Mouse (Mus musculus): ENCODE measurements at regions not wholly inside any gene's neighbourhood (a gene's known extent, or its start where the extent isn't known, plus 50 kb on each side); places are given as distances from the start of the nearest gene placed in this dataset.

GRCm38 (mm10) chr2:74076774-74077173 lies 165.6 kb upstream of the Atp5g3 start:
- H3K27ac ChIP-seq (ENCODE audit: insufficient read depth, low read depth, low read length) = no peak overlapping the region
- 75% methylated on average over 4 of the region's 4 CpGs for WGBS
- no peaks in the 10 kb centered on the region for H3K4me1 ChIP-seq (ENCODE audit: control insufficient read depth, insufficient read depth, low read length)
- no peaks in the 10 kb centered on the region for H3K36me3 ChIP-seq (ENCODE audit: control insufficient read depth, insufficient read depth, low read length)
- no peak for TF ChIP-seq CTCF (conservative IDR thresholded peaks at IDR 0.05; ENCODE audit: insufficient read depth, insufficient read length, low read depth, low read length)
- TF ChIP-seq POLR2A (IDR thresholded peaks at IDR 0.05; ENCODE audit: low read depth, low read length) = no peak
- H3K27me3 ChIP-seq (replicated peaks; ENCODE audit: control insufficient read depth, insufficient read depth, low read length) = no peaks in the 10 kb centered on the region; the same call in 1 of the 2 replicates
- DNase-seq = no peak
- H3K4me3 ChIP-seq (ENCODE audit: insufficient read depth, low read depth, low read length) = no peak overlapping the region

GRCm38 (mm10) chr2:74075566-74075965 lies 164.4 kb upstream of the Atp5g3 start:
- Histone ChIP-seq H3K4me3 (ENCODE audit: insufficient read depth, low read depth, low read length) (no peak overlapping the region), H3K27me3 (replicated peaks; ENCODE audit: control insufficient read depth, insufficient read depth, low read length) (no peaks in the 10 kb centered on the region; the same call in 1 of the 2 replicates), H3K27ac (ENCODE audit: insufficient read depth, low read depth, low read length) (no peak overlapping the region), H3K4me1 (ENCODE audit: control insufficient read depth, insufficient read depth, low read length) (no peaks in the 10 kb centered on the region), H3K36me3 (ENCODE audit: control insufficient read depth, insufficient read depth, low read length) (no peaks in the 10 kb centered on the region)
- no peak for TF ChIP-seq CTCF (conservative IDR thresholded peaks at IDR 0.05; ENCODE audit: insufficient read depth, insufficient read length, low read depth, low read length)
- TF ChIP-seq POLR2A (IDR thresholded peaks at IDR 0.05; ENCODE audit: low read depth, low read length) = no peak
- DNase-seq = no peak
- WGBS = 76% methylated on average over 1 of the region's 1 CpGs

GRCm38 (mm10) chr2:74073396-74073795 lies 162.3 kb upstream of the Atp5g3 start:
- WGBS = 94% methylated on average over 1 of the region's 1 CpGs
- no peaks in the 10 kb centered on the region for H3K36me3 ChIP-seq (ENCODE audit: control insufficient read depth, insufficient read depth, low read length)

GRCm38 (mm10) chr2:74066652-74067051 lies 155.5 kb upstream of the Atp5g3 start:
- Histone ChIP-seq H3K27me3 (replicated peaks; ENCODE audit: control insufficient read depth, insufficient read depth, low read length) (no peaks in the 10 kb centered on the region), H3K27ac (ENCODE audit: insufficient read depth, low read depth, low read length) (no peak overlapping the region), H3K4me3 (ENCODE audit: insufficient read depth, low read depth, low read length) (no peak overlapping the region), H3K36me3 (ENCODE audit: control insufficient read depth, insufficient read depth, low read length) (no peaks in the 10 kb centered on the region), H3K4me1 (ENCODE audit: control insufficient read depth, insufficient read depth, low read length) (no peaks in the 10 kb centered on the region)
- peak; percentile 62 for DNase-seq
- TF ChIP-seq POLR2A (IDR thresholded peaks at IDR 0.05; ENCODE audit: low read depth, low read length) (no peak), CTCF (conservative IDR thresholded peaks at IDR 0.05; ENCODE audit: insufficient read depth, insufficient read length, low read depth, low read length) (peak; percentile 81)
- 3% methylated on average over 11 of the region's 11 CpGs for WGBS

More at GRCm38 (mm10) chr2:74073396-74073795, 162.3 kb upstream of the Atp5g3 start:
- TF ChIP-seq CTCF (conservative IDR thresholded peaks at IDR 0.05; ENCODE audit: insufficient read depth, insufficient read length, low read depth, low read length) = no peak
- TF ChIP-seq POLR2A (IDR thresholded peaks at IDR 0.05; ENCODE audit: low read depth, low read length) = no peak
- Histone ChIP-seq H3K4me1 (ENCODE audit: control insufficient read depth, insufficient read depth, low read length) (no peaks in the 10 kb centered on the region), H3K4me3 (ENCODE audit: insufficient read depth, low read depth, low read length) (no peak overlapping the region), H3K27ac (ENCODE audit: insufficient read depth, low read depth, low read length) (no peak overlapping the region), H3K27me3 (replicated peaks; ENCODE audit: control insufficient read depth, insufficient read depth, low read length) (no peaks in the 10 kb centered on the region; the same call in 1 of the 2 replicates)
- DNase-seq = no peak

- H3K4me1 ChIP-seq (ENCODE audit: control insufficient read depth, insufficient read depth, low read length) = no peaks in the 10 kb centered on the region
- DNase-seq = no peak
- no peak overlapping the region for H3K4me3 ChIP-seq (ENCODE audit: insufficient read depth, low read depth, low read length)
- 59% methylated on average over 9 of the region's 9 CpGs for WGBS
- H3K27me3 ChIP-seq (replicated peaks; ENCODE audit: control insufficient read depth, insufficient read depth, low read length) = no peaks in the 10 kb centered on the region
- no peak overlapping the region for H3K27ac ChIP-seq (ENCODE audit: insufficient read depth, low read depth, low read length)
- no peak for TF ChIP-seq CTCF (conservative IDR thresholded peaks at IDR 0.05; ENCODE audit: insufficient read depth, insufficient read length, low read depth, low read length)
- TF ChIP-seq POLR2A (IDR thresholded peaks at IDR 0.05; ENCODE audit: low read depth, low read length) = no peak
- H3K36me3 ChIP-seq (ENCODE audit: control insufficient read depth, insufficient read depth, low read length) = no peaks in the 10 kb centered on the region
Measured at GRCm38 (mm10) chr2:74064369-74064768, 153.2 kb upstream of the Atp5g3 start.

GRCm38 (mm10) chr2:74063777-74064176 lies 152.7 kb upstream of the Atp5g3 start:
- no peak overlapping the region for H3K4me3 ChIP-seq (ENCODE audit: insufficient read depth, low read depth, low read length)
- H3K27me3 ChIP-seq (replicated peaks; ENCODE audit: control insufficient read depth, insufficient read depth, low read length) = no peaks in the 10 kb centered on the region
- H3K4me1 ChIP-seq (ENCODE audit: control insufficient read depth, insufficient read depth, low read length) = no peaks in the 10 kb centered on the region
- H3K36me3 ChIP-seq (ENCODE audit: control insufficient read depth, insufficient read depth, low read length) = no peaks in the 10 kb centered on the region
- 79% methylated on average over 15 of the region's 15 CpGs for WGBS
- TF ChIP-seq POLR2A (IDR thresholded peaks at IDR 0.05; ENCODE audit: low read depth, low read length) = no peak
- no peak for TF ChIP-seq CTCF (conservative IDR thresholded peaks at IDR 0.05; ENCODE audit: insufficient read depth, insufficient read length, low read depth, low read length)
- H3K27ac ChIP-seq (ENCODE audit: insufficient read depth, low read depth, low read length) = no peak overlapping the region
- no peak for DNase-seq

GRCm38 (mm10) chr2:74063302-74063701 lies 152.2 kb upstream of the Atp5g3 start:
- WGBS = 65% methylated on average over 4 of the region's 4 CpGs
- TF ChIP-seq POLR2A (IDR thresholded peaks at IDR 0.05; ENCODE audit: low read depth, low read length) (no peak), CTCF (conservative IDR thresholded peaks at IDR 0.05; ENCODE audit: insufficient read depth, insufficient read length, low read depth, low read length) (no peak)
- H3K36me3 ChIP-seq (ENCODE audit: control insufficient read depth, insufficient read depth, low read length) = no peaks in the 10 kb centered on the region
- DNase-seq = no peak
- H3K27ac ChIP-seq (ENCODE audit: insufficient read depth, low read depth, low read length) = no peak overlapping the region
- no peaks in the 10 kb centered on the region for H3K27me3 ChIP-seq (replicated peaks; ENCODE audit: control insufficient read depth, insufficient read depth, low read length)
- H3K4me1 ChIP-seq (ENCODE audit: control insufficient read depth, insufficient read depth, low read length) = no peaks in the 10 kb centered on the region
- no peak overlapping the region for H3K4me3 ChIP-seq (ENCODE audit: insufficient read depth, low read depth, low read length)

All from kidney, adult 2 months (tissue).